Mouse (Mus musculus): ENCODE measurements around the gene Vamp2. TPM values are rescaled to one million over a fixed set of nuclear protein-coding genes. Genes with fewer than 3 reads are reported as not detected.
A peak's percentile ranks its signal among the peaks of the same experiment; 100 is the strongest.
"Not testable (repeated sequence)": the region's sequence is repeated elsewhere in the genome, so short reads cannot be mapped to it uniquely, and the experiment has no call there.

Gene Vamp2
- total RNA-seq, 2 experiments from 2014 or later: 8.2 to 41.2 TPM

- no peak for ATAC-seq (replicated peaks; ENCODE audit: poor library complexity)
Measured at GRCm38 (mm10) chr11:69080102-69080854, 8.0 kb upstream of the Vamp2 start.

DNA sequence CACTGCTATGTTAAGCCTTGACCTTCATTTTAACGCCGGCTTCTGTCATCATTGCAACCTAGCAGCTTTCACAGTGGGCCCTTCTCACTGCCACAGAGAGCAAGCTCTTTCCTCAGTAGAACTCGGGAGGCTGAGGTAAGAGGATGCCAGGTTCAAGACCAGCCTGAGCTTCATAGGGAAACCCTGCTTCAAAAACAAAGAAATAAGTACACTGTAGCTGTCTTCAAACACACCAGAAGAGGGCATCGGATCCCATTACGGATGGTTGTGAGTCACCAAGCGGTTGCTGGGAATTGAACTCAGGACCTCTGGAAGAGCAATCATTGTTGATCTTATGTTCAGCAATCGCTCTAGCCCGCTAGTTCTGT, 7.5 kb upstream of the Vamp2 start:
- ATAC-seq (replicated peaks; ENCODE audit: poor library complexity): no peak

GRCm38 (mm10) chr11:69081613-69082012, 6.7 kb upstream of the Vamp2 start:
- ATAC-seq (replicated peaks; ENCODE audit: poor library complexity): no peak

- no peak for ATAC-seq (replicated peaks; ENCODE audit: poor library complexity)
Measured at GRCm38 (mm10) chr11:69085608-69086007, 2.7 kb upstream of the Vamp2 start.

- ATAC-seq (replicated peaks; ENCODE audit: poor library complexity): no peak
Measured at GRCm38 (mm10) chr11:69086390-69086789, 1.9 kb upstream of the Vamp2 start.

DNA sequence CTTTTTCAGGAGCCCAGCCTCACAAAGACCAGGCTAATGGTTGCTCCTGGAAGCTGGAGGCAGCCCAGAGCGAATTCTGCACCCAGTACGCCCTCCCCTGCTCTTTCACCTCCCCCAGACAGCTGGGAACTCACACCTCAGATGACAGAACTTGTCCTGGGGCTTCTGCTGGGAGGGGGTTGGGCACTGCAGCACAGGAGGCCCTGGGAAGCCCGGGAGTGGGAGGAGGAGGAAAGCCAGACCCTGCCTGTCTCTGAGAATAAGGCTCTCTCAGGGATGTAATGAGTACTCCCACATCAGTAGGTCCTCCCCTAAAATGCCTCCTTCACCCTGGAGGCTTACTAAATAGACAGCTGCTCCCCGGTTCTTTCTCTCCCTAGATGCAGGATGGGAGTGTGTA, 1.2 kb upstream of the Vamp2 start:
- ATAC-seq (replicated peaks; ENCODE audit: poor library complexity): no peak

GRCm38 (mm10) chr11:69087597-69087996, 693 bp upstream of the Vamp2 start:
- ATAC-seq (replicated peaks; ENCODE audit: poor library complexity): no peak

DNA sequence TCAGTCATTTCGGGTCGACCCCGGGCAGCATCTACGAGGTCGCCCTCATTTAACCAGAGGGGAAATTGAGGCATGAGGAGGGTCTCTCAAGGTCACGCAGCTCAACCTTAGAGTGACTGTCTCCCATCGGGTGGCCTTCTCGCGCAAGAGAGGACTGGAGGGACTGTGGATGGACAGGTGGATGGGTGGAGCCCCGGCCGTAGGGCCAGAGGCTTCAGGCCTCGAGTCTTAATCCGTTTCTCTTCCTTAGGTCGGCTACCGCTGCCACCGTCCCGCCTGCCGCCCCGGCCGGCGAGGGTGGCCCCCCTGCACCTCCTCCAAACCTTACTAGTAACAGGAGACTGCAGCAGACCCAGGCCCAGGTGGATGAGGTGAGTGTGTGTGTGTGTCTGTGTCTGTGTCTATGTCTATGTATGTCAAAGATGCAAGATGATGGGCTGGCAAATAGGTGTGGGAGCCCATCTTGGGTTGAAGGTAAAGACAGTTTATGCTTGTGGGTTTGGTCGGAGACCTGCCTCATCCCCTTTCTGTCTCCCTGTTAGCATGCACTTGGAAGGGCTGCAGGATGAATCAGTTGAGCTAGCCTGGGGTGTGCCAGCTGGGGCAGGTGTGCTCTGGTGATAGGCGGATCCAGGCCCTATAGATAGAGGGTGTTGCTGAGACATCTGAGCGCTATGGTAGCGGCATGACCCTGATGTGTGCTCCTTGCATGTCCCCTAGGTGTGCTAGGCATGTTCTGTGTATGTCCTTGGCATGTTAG, 746 bp downstream of the Vamp2 start:
- ATAC-seq (replicated peaks; ENCODE audit: poor library complexity): peak; percentile 46

GRCm38 (mm10) chr11:69089616-69090290, 1.5 kb downstream of the Vamp2 start:
- no peak for ATAC-seq (replicated peaks; ENCODE audit: poor library complexity)

DNA sequence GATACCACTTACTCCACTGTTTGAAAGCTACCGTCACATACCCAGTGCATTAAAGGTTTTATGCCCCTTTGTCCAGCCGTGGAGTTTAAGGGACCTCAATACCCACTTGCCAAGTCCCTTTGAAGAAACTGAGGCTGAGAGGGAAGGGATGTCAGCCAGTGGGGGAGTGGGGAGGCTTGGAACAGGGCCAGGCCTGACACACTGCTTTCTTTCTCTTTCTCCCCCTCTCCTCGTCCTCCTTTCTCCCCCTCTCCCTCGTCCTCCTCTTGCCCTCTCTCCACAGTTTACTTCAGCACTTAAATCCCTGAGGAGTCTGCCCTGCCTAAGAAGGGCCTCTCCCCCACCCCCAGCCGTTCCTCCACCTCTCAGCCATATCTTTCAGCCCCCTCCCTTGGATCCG, 2.1 kb downstream of the Vamp2 start:
- no peak for ATAC-seq (replicated peaks; ENCODE audit: poor library complexity)

DNA sequence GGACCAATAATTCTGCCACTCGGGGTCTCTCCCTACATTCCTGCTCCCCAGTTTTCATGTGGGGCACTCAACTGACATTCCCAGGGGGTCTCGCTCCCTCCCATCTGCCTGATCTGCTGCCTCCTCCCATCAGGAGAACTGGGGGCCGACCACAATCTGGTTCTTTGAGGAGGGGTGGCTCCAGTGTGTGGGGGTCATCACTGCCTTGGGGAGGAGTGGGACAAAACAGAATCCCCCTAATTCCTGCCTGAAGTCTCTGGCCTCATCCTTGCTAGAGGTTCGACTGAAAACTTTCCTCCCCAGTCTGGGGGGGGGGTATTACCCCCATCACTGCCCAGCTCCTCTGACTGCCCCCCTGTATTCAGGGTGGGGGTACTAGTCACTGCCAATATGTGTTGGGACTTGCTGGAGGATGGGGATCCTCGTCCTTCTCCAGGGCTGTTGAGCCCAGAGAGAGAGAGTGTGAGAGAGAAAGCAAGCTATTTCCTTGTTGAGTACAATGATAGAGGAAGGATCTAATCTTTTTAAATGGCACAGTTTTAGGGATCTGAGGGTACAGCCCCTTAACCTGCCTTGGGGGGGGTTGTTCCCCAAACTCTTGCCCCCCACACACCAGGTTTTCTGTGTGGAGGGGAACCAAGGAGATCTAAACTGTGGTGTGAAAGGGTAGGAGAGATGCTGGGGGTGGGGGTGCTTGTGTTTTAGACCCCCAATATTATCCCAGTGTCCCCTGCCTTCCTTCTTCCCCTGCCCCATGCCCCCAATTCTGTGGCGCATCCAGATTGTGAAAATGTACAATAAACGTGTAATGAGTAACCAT, 3.5 kb downstream of the Vamp2 start:
- ATAC-seq (replicated peaks; ENCODE audit: poor library complexity): no peak

- ATAC-seq (replicated peaks; ENCODE audit: poor library complexity): no peak
Measured at GRCm38 (mm10) chr11:69092386-69092751, 4.1 kb downstream of the Vamp2 start.

- ATAC-seq (replicated peaks; ENCODE audit: poor library complexity): no peak
Measured at GRCm38 (mm10) chr11:69092871-69093270, 4.6 kb downstream of the Vamp2 start.

- ATAC-seq (replicated peaks; ENCODE audit: poor library complexity): not testable (repeated sequence)
Measured at GRCm38 (mm10) chr11:69093856-69094255, 5.6 kb downstream of the Vamp2 start.

- ATAC-seq (replicated peaks; ENCODE audit: poor library complexity): peak; percentile 55
Measured at GRCm38 (mm10) chr11:69094697-69095429, 6.6 kb downstream of the Vamp2 start, which contains the start of gene Per1. Gene Per1, plus strand, starts transcription at chr11:69095217.

DNA sequence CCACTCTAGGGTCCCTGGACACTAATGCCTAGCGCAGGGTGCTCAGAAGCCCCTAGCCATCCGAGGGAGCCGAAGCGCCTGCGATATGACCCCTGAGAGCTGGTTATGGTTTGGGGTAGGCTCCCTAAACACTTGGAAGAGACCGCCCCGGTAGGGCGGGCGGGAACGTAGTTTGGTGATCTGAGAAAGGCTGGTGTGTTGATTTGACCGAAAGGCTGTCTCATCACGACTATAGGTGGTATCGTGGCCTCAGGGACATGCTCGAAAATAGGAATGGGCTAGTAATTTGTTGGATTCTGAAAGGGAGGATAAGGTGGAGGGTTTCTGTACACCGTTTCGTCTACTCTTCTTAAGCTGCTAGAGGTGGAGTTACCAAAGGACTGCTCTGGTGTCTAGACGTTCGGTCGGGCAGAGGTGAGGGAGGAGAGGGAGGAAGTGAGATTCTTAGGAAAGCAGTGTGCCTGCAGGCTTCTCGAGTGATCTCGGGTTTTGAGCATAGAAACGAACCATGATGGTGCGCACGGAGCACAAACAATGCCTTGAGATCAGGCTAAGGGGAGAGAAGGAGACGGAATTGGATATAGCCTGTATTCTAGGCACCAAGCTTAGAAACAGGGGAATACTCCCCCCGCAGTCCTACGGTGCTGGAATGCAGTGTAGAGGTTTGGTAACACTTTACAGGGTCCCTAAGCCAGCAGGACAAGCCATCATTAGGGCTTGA, 7.4 kb downstream of the Vamp2 start:
- ATAC-seq (replicated peaks; ENCODE audit: poor library complexity): no peak

DNA sequence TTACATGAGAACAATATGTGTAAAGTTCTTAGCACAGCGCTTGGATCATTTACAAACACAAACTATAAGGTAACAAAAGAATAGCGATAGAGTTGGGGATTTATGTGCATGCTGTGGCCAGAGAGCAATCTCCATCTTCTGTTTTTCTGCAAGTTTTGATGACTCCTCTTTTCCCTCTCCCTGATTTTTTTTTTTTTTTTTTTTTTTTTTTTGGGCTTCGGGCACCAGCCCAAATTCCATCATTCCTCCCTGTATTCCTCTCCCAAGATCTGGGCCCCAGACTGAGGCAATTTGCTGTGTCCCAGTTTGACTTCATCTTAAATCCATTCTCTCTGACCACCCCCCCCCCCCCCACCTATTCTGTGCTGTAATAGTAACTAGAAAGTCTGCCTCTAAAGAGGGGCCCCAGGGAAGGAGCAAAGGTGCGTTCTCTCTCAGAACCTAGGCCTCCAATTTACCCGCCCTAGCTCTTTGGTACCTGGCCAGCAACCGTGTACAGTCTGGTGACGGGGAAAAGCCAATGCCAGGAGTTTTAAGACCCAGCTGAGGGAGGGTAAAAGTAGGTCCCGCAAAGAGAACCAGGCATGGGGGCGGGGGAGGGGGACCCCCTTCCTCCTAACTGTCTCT, 8.2 kb downstream of the Vamp2 start:
- ATAC-seq (replicated peaks; ENCODE audit: poor library complexity): no peak

DNA sequence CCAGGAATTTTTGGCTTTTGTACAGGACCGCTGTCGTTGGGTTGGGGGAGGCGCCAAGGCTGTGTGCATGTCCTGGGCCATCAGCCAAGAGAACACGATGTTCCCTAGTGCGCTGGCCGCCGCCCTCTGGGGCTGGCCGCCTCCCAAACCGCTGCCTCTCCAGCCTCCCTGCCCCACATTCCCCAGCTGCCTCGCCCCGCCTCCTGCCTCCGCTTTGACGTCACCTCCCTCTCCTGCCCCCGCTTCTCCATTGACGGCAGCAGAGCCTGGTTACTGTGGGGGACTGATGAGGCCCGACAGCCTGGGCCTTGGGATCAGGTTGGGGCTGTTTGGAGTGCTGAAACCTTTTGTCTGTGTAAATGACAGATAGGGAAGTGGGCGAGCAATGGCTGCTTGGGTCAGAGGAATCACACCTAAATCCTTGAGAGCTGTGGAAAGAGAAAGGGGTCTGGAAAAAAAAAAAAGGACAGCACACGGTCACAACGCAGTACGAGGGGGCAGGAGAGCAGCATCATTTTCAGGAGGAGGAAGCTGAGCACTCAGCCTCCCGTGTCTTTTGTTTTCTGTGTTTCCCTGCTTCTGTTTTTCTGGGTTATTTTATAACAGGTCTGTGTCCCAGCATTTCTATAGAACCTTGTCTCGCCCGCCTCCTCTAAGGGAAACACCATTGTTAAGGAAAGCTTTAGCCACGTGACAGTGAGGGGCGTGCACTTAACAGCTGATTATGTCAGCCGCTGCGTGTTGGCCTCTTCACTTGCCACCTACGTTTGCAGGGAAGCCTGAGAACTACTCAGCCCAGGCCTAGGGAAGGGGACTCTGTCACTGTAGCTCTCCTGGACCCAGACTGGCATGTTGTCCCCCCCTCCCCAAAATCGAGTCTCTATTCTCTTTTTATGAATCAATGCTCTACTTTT, 9.0 kb downstream of the Vamp2 start:
- peak; percentile 44 for ATAC-seq (replicated peaks; ENCODE audit: poor library complexity)
